Mouse (Mus musculus) adrenal gland, postnatal 10 days (tissue): ENCODE results near the gene Znrd1. TPM values are rescaled to one million over a fixed set of nuclear protein-coding genes. Genes with fewer than 3 reads are reported as not detected.

Experiments
- DNase-seq: peaks from one replicate; pipeline ENCODE4 v3.0.0; 2021; ENCODE audit warnings: mixed read lengths
- total RNA-seq, 2 experiments: library from RNA; stranded (reverse); gene quantifications; 2 replicates each; pipeline ENCODE4 v1.2.3; 2021

The Znrd1 gene
- total RNA-seq, 2 experiments from 2014 or later, result 34.5 to 40.5 TPM

DNA sequence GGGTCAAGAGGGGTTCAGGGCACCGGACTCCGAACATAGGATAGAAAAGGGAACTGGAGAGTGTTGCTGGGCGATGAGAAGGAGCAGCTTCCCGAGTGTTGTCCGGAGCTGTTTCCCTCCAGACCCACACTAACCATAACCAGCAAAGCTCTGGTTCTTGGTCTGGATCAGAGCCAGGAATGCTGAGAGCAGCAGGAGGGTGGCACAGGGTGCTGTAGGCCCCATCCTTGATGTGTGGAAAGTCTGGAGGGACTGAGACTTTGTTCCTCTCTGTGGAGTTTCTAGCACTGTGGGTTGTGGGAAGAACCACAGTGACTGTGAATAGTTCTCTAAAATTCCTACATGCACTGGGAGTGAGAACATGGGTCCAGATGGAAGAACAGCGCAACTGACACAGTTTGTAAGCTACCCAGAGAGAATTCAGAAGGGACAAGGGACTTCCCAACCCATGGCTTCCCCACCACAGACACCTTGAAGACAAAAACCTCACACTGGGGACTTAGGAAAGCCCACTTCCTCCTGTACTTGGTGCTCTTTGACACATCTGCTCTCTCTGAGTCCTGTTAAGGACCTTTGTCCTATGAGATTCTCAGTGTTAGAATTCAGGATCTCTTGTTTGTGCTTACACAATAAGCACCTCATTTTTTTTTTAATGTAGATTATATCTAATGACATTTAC is 13.0 kb upstream of the Znrd1 start:
- no peak for DNase-seq

DNA sequence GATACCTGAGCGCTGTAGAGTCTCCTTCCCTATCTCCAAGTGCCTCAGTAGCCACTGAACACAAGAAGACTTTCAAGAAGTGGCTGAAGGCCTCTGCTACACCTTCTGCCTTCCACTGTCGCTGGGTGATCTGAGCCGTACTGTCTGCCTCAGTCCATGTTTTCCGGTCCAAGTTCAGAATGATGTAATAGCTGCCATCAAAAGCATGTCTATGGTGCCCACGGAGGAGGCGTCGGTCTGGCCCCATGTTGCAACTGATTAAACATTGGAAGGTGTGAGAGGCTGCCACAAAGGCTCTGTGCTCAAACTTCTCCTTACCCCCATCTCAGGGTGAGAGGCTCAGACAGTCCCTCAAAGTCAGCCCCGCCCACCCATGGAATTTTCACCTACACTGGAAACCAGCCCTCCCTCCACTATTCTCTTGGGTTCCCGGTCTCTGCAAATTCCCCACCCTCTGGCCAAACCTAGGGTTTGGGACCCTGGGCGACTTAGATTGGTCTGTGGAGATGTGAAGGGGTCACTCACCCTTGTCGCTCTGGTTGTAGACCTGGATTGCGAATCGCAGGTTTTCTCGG is 12.0 kb upstream of the Znrd1 start:
- DNase-seq, result no peak

DNA sequence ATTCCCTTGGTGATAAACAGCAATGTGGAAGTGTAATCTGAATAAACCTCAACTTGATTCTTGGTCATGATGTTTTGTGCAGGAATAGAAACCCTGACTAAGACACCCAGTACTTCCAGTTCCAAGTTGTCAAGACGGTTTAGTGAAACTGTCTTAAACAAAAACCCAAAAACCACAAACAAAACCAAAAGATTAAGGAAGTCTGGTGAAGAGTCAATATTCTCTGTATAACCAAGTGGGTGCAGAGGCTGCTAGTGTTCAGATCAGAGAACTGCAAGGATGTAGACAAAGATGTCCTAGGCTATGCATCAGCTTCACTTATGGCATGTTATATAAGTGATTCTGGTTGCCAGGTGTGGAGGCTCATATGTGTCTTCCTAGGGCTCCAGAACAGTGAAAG is 8.5 kb upstream of the Znrd1 start:
- DNase-seq, result no peak

DNA sequence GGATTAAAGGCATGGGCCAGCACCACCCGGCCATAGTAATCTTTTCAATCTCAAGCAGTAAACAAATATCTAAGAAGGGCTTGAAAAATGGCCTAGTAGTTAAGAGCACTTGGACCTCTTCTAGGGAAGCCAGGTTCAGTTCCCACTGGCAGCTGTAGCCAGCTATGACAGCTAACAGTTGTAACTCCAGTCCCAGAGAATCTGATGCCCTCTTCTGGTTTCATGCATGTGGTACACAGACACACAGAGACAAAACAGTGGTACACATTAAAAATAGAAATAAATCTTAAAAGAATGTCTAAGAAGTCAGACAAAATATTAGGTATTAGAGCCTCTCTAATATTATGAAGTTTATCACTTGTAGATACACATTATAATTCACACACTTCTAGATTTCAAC is 2.8 kb upstream of the Znrd1 start:
- DNase-seq, result no peak

DNA sequence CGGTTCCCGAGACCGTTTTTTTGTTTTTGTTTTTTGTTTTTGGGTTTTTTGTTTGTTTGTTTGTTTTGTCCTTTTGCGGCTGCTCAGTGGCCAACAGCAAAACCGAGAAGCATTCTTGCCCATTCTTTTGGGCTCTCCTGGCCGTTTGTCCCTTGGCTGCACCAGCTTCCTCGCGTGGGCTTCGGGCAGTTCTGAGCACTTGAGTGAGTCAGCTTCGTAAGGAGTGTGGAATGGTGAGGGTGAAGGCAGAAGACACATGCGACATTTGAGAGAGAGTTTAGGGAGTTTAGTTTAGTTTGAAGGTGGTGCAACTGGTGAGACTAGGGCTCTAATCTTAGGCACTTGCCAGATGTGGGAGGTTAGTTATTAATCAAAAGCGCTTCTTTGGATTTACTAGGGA is 525 bp upstream of the Znrd1 start:
- peak; percentile 30 for DNase-seq

DNA sequence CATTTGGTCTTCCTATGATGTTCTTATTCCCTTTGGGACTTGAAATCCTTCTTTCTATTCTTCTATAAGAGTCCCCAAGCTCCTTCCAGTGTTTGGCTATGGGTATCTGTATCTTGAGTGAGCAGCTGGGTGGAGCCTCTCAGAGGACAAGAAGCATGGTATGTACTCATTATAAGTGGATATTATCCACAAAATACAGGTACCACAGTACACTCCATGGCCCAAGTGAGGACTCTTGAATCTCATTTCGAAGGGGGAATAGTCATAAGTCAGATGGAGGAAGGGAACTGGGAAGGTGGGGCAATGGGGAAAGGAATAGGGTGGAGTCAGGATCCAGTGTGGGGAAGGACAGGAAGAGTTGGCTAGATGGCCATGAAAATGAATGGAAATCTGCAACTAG is 5.3 kb downstream of the Znrd1 start:
- no peak for DNase-seq

DNA sequence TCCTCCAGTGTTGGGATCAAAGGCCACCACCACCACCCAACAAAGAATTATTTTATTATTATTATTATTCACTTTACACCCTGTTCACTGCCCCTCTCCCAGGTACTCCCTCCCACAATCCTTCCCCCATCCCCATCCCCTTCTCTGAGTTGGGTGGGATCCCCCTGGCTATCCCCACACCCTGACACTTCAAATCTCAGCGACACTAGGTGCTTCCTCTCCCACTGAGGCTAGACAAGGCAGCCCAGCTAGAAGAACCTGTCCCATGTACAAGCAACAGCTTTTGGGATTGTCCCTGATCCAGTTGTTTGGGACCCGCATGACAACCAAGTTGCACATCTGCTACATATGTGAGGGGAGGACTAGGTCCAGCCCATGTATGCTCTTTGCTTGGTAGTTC is 5.7 kb downstream of the Znrd1 start:
- DNase-seq, result no peak

DNA sequence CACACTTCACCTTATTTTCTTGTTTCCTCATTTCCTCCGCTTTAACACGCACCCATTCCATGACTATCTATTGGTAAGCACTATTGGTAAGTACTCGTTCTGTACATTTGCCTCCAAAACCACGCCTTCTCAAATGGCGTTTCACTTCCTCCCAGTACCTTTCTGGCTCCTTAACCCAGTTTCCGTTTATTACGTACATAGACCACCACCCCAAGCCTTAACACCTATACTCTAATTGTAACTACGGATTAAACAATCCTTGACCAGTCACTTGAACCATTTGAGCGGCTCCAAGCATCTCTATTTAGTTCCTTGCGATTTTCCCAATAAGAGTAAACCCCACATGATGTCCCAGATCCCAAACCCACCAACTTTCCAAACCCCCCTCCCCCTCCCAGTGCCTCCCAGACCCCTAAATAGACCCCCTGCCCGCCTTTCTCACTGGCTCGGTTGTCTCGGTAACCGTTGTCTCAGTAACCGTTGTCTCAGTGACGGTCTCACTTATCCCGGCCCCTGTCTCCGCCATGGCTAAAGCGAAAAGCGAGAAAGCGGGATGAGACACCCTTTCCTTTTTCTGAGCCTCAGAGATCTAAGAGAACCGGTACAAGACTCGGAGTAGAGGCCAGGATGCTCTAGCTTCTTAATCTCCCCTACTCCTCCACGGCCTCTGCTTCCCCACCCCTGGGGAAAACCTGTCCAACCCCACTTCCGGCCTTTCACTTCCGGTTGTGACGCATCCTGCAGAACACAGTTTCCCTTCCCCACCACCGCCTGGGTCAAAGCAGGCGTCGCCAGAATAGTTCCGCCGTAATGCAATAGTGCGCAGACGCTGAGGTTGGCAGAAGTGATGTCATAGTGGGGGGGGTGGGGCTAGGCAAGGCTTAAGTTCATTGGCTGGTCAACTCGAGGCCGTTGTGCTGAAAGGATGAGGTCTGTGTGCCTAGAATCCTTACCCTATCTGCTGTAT is 7.1 kb downstream of the Znrd1 start, which contains the start of gene Ppp1r11:
Ppp1r11 (minus strand) TSS at position 761 of the 967 bp plus-strand sequence.
- peak; percentile 97 for DNase-seq

DNA sequence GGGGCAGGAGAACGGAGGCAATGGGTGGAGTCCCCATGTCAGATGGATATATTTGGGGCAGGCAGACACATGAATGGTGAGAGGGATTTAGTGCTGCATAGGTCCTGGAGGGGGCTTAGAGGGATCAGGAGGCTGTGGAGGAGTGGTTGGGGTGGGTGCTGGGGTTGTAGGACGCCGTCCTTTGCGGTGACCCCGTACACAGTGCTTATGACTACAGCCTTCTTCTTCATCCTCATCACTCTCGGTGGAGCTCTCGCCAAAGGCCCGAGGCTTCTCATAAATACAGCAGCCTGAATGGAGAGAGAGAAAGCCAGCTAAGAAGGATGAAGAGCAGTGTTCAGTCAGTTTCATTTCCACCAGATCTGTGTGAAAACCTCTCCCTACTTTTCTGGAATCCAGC is 9.1 kb downstream of the Znrd1 start:
- no peak for DNase-seq

DNA sequence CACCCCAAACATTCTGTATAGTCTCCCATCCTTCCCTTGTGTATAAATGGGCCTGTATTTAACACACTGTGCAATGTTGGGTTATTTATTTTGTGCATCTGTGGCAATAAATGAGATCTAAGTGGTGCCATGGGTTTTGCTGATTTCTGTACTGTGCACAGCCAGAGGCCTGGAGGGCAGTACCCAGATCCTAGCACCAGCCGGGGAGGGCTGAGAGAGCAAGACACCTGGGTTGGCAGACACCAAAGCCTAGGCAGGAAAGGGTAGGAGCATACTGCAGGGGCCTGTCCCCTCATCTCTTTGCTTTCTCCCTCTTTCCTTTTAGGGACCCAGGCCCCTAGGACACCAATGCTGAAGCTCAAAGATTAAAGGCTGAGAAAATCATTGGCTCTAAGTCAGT is 10.1 kb downstream of the Znrd1 start:
- no peak for DNase-seq

DNA sequence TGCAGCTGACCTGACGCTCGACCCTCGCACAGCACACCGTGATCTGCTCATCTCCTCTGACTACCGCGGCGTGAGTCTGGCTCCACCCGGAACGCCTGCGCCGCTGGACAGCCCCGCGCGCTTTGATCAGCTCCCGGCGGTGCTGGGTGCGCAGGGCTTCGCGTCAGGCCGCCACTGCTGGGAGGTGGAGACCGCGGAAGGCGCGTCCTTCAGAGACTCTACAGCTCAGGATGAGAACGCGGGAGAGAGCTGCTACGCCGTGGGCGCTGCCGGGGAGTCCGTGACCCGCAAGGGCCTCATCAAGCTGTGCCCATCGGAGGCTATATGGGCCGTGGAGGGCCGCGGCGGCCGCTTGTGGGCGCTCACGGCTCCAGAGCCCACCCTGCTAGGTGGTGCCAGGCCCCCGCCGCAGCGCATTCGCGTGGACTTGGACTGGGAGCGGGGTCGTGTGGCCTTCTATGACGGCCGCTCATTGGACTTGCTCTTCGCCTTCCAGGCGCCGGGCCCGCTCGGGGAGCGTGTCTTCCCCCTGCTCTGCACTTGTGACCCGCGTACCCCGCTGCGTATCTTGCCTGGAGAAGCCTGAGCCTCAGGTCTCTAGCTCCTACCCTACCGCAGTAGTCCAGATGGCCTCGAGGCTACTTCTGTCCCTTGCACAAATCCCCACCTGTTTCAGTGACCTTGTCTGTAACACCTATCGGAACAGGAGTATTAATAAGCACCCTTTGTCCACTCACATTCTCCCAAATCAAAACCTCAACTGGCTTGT is 11.1 kb downstream of the Znrd1 start:
- peak; percentile 78 for DNase-seq

DNA sequence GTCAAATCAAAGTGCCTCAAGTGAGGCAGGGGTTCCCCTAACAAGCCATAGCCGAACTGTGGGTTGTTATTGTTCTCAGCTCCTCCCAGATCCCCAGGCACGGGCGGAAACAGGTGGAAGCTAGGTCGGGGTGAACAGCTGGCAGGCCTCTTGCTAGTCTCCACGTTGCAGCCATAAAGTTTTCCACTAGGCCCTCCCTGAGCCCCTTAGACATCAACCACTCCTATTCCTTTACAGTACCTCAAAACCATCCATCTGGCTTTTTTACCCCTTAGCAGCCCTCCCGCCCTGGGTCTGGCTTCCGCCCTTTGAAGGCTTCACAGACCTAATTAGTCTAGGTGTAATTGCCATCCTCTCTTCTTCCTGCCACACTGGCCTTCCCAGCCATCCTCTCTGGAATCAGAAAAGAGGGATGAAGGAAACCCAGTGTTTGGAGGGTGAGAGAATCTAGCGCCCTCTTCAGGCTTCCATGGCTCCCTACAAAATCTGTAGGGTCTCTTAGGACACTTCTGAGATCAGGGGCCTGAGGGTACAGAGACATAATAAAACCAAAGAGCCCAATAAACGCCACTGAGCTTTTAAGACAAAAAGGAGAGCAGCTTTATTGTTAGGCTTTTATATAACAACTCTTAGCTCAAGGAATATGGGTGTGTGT is 14.1 kb downstream of the Znrd1 start:
- no peak for DNase-seq

DNA sequence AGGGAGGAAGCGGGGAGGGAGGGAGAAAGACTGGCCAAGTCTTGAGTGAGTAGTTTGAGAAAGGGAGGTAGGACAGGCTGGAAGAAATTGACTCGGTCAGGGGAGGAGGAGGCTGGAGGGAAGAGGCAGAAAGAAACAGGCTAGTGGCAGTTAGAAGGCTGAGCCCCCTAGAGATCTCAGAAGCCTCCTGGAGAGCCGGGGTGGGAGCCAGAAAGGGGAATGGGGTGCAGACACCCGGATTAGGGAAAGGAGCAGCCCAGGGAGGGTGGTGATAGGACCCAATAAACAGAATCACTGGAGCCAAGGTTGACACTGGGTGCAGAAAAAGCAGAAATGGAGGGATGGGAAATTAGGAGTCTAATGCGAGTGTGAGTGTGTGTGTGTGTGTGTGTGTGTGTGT is 14.7 kb downstream of the Znrd1 start:
- DNase-seq, result no peak

DNA sequence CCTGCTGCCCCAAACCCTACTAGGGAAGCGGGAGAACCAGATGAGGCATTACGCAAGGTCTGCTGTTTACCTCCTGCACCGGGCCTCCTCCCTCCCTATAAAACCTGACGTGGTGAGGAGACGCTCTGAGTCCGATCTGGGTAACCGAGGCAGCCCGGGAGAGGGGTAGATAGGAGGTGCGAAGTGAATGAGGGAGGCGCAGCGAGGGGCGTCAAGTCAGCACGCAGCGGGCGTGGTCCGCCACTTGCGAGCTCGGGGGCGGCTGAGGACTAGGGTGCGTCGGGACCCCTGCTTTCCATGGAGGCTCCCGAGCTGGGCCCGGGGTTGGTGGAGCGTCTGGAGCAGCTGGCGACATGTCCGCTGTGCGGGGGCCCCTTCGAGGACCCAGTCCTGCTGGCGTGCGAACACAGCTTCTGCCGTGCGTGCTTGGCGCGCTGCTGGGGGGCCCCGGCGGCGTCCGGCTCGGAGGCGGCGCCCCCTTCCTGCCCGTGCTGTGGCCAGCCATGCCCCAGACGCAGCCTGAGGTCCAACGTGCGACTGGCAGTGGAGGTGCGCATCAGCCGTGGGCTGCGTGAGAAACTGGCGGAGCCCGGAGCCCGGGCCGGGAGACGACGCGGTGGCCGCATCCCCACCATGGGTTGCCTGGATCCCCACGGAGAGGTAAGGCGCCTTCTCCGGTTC is 15.4 kb downstream of the Znrd1 start, which contains the start of gene Rnf39:
Rnf39 (plus strand) TSS at position 128 of the 681 bp plus-strand sequence.
- DNase-seq, result no peak

DNA sequence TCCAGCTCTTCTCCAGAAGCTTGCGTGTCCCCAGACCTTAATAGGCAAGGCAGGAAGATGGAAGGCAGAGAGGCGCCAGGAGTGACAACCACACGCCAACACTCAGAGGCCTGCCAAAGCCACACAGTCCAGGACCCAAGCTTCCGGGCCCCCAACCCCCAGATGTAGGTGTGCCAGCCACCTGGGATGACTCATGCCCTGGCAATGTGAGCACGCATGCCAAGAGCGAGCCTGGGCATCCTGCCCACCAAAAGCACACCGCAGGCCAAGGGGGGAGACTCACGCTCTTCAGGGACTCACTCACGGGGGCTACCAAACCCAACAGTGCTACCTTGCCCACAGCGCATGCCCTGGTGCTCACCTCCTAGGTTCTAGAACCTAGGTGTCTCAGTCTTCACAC is 16.0 kb downstream of the Znrd1 start:
- DNase-seq, result peak; percentile 40

DNA sequence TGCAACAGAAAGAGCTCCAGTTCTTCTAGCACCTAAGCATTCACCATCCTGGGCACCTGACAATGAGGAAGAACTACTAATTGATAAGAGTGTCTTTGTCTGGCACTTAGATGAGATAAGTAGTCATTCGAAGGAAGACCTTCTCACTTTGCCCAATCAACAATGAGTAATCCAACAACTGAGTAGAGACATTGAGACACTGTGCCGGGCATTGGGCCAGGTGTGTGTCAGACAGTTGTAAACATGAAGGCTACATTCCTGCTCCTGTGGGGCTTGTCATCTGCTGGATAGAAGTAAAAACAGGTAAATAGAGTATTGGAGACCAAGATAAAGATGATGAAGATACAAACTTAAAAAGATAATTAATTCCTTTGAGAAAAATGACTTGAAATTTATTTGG is 20.3 kb downstream of the Znrd1 start:
- DNase-seq, result peak; percentile 71

DNA sequence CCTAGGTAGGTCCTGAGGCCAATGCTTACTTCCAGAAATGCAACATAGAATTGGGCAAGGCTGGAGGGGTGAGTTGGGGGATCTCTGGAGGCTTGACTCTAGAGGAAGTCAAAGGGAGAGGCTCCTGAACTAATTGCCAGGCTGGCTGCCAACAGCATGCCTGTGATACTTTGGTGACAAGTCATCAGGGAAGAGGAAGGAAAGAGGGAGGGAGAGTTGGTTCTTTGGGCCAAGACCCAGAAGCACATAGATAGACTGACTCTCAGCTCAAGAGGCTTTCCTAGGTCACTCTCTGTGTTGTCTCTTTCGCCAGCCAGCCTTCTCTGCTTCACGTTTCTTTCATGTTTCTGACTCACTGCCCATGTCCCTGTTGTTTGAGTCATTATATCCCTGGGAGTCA is 26.6 kb downstream of the Znrd1 start:
- peak; percentile 28 for DNase-seq

DNA sequence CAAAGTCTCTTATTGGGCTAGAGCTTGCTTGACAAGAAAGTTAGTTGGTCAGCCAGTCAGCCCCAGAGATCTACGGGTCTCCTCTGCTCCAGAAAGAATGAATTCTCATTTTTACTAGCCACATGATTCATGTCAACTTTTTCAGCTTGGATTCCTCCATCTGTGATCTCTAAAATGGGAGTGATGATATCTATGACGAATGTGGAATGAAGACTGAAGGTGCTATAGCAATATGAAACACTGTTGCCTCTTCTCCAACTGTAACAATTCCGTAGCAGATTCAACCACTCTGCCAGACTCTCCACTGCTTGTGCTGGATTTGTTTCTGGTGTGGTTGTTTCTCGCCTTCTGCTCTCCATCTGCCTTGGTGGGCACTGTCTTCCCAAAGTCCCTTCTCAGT is 27.2 kb downstream of the Znrd1 start:
- DNase-seq, result no peak

DNA sequence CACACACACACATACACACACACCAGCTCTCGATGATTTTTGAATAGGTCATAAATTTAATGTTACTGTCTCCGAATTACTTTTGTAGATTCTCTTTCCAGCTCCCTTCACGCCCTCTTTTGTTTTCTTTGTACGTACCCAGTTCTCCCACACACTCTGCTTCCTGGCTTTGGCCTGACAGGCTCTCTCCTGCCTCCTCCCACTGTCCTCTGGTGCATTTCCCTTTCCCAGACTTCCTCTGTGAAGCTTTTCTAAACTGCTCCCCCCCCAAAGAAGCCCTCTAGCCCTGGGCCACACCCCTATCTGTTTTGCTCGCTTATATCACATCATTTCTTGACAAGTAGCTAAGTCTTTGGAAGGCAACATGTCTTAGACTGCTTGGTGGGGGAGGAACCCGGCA is 28.1 kb downstream of the Znrd1 start:
- DNase-seq, result no peak

DNA sequence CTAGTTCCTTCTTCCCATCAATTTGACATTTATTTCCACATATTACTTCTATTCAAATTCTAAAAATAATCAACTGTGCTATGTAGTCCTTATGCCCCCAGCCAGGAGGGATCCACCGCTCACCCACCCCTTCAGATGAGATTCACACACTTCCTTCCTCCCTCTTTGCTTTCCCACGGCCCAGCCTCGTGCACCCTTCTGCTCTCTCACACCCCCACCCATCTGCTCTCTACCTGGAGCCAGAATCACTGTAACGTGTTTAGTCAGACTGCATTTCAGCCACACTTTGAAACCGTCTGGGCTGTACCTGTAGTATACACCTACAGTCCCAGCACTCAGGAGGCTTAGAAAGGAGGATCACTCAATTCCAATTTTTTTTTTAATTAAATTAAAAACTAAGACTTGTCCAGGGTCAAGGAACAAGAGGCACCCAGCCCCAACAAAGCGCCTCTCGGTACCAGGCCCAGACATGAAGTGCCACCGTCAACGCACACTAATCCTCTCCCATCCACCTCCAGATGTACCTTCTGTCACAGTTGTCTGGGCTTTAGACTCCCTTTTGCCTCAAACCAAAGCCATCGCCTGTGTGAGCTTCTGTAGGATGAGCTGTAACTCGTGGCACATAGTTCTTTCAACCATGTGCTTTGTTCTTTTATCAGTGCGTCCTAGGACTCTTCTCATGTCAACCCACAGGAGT is 29.0 kb downstream of the Znrd1 start:
- no peak for DNase-seq
